ENCODE assay signal across 9 mouse cellular contexts in the genomic region with DNA sequence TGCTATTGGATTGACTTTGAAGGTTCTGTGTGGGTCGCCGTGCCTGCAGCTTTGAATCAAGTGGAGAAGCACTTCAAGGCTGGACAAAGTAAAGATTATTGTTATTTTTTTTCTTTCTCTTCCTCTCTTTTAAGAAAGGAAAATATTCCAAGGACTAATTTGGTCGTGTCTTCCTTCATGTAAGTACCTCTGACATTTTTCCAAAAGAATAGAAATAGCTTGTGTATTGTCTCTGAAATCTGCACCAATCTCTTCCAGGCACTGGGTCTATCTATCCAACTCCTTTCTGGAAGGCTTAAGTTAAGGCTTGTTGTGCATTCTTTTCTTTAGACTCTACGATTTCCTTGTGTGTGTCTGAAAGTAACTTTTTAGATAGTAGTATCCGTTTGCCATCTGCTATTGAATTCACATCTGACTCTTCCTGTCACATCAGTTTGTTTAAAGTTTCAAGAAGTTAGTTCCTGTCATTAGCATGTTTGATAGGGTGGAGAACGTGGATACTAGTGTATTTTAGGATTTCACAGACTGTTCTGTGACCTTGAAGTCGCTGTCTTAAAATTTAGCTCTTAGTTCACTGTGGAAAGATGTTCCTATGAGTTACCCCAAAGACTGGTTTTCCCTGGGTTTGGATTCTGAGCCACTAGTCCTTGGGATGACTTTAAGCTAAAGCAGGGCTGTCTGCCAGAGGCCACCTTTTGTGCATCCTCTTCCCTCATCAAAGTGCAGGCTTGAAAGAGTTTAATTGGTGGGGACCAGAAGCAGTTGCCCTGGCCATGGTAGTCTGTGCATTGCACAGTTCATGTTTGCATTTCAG. TPM values are rescaled to one million over a fixed set of nuclear protein-coding genes. Genes with fewer than 3 reads are reported as not detected.
DNase-seq lines count a peak whose midpoint lies in the region; ATAC-seq and TF ChIP-seq lines count a peak whose summit lies in the region.
"Had no signal": no experiment of that assay in that cellular context is flagged by ENCODE, and none has a peak within 500 bp of the region (broad histone marks: within the 10 kb centered on the region; RNA-seq: fewer than 3 reads in every experiment).

No protein-coding gene starts in this region.

- H3K27ac ChIP-seq in gastrocnemius, adult 2 months: peak overlapping the region; percentile 93
- H3K27ac ChIP-seq in ES-E14 (ENCODE audit: insufficient read depth, low read depth, low read length, poor library complexity, severe bottlenecking): no peak overlapping the region
- peak overlapping the region; percentile 93 for H3K27ac ChIP-seq in limb, embryonic 15.5 days
- peak overlapping the region; percentile 81; the same call in 1 of the 2 replicates for H3K27ac ChIP-seq in stomach, embryonic 14.5 days (ENCODE audit: low read length)

- ATAC-seq in granulocyte monocyte progenitor cell, adult 5-6 weeks (replicated peaks; ENCODE audit: poor library complexity, severe bottlenecking): 0 out of 2 replicates have a peak, but pooled peaks have one; percentile 9
- no peak for ATAC-seq in limb, embryonic 15.5 days (ENCODE audit: insufficient number of reproducible peaks, low FRiP score, low TSS enrichment, low read depth)
- no peak for ATAC-seq in stomach, embryonic 14.5 days (ENCODE audit: insufficient number of reproducible peaks, insufficient read depth, low FRiP score, low read depth)

- H3K4me2 ChIP-seq in limb, embryonic 15.5 days: peak overlapping the region; percentile 58
- peak overlapping the region; percentile 72 for H3K4me2 ChIP-seq in stomach, embryonic 14.5 days (replicated peaks; ENCODE audit: low read depth, low read length)

- in situ Hi-C loops in ES-E14 (cut with MboI; ENCODE audit: low sequenced_read_pairs in 2 of 2, unreplicated experiment in 2 of 2): no loop called here

- no peaks in the 10 kb centered on the region for H3K27me3 ChIP-seq in limb, embryonic 15.5 days
- H3K27me3 ChIP-seq in stomach, embryonic 14.5 days (ENCODE audit: control insufficient read depth, insufficient read depth, low read length): no peaks in the 10 kb centered on the region

- no peaks in the 10 kb centered on the region for H3K9me3 ChIP-seq in ES-E14 (ENCODE audit: control insufficient read depth, insufficient read depth, low read depth, low read length)
- H3K9me3 ChIP-seq in limb, embryonic 15.5 days: no peaks in the 10 kb centered on the region
- H3K9me3 ChIP-seq in stomach, embryonic 14.5 days (ENCODE audit: control insufficient read depth, low read depth, low read length): no peaks in the 10 kb centered on the region

- intact Hi-C loops in gastrocnemius, adult 2 months (cut with DNase I): loop anchor here (5.0 kb wide), 1 partner anchor 47 kb away; no protein-coding TSS in a partner anchor

- TF ChIP-seq CTCF in gastrocnemius, adult 2 months (IDR thresholded peaks at IDR 0.05): no peak

- WGBS in limb, embryonic 15.5 days: 10% methylated on average over 7 of the region's 7 CpGs
- 5% methylated on average over 7 of the region's 7 CpGs for WGBS in stomach, embryonic 14.5 days

- no peak overlapping the region for H3K9ac ChIP-seq in ES-E14 (ENCODE audit: insufficient read depth, low read depth, low read length, poor library complexity, severe bottlenecking)
- peak overlapping the region; percentile 23; the same call in 1 of the 2 replicates for H3K9ac ChIP-seq in limb, embryonic 15.5 days
- no peak overlapping the region; the same call in 1 of the 2 replicates for H3K9ac ChIP-seq in stomach, embryonic 14.5 days (replicated peaks; ENCODE audit: low read depth, low read length)

- H3K4me3 ChIP-seq in gastrocnemius, adult 2 months: peak overlapping the region; percentile 70
- H3K4me3 ChIP-seq in ES-E14 (ENCODE audit: insufficient read depth in 1 of 2, low read depth in 1 of 2, low read length in 2 of 2, poor library complexity in 1 of 2, severe bottlenecking in 1 of 2): peak overlapping the region; percentile 52 to 55
- H3K4me3 ChIP-seq in limb, embryonic 15.5 days: peak overlapping the region; percentile 59
- H3K4me3 ChIP-seq in stomach, embryonic 14.5 days (ENCODE audit: low read depth, low read length): peak overlapping the region; percentile 63

- DNase-seq in gastrocnemius, adult 2 months: no peak
- no peak for DNase-seq in gastrocnemius, postnatal 10 days
- DNase-seq in ES-E14 (ENCODE audit: low read depth, low spot score): no peak
- DNase-seq in urinary bladder, postnatal 36 days (ENCODE audit: low spot score in 2 of 2): no peak
- no peak for DNase-seq in gastrocnemius, adult 18-20 months (ENCODE audit: low spot score)

- H3K36me3 ChIP-seq in ES-E14 (ENCODE audit: control insufficient read depth, insufficient read depth, low read length, poor library complexity, severe bottlenecking): no peaks in the 10 kb centered on the region
- H3K36me3 ChIP-seq in limb, embryonic 15.5 days: no peaks in the 10 kb centered on the region
- no peaks in the 10 kb centered on the region for H3K36me3 ChIP-seq in stomach, embryonic 14.5 days (ENCODE audit: control insufficient read depth, insufficient read depth, low read length)

- H3K4me1 ChIP-seq in ES-E14 (ENCODE audit: control insufficient read depth in 2 of 2, insufficient read depth in 2 of 2, low read length in 2 of 2, poor library complexity in 1 of 2): 0 out of 4 replicates have a peak, but pooled peaks cover 0 to 1% of the 10 kb centered on the region in 2 experiments
- H3K4me1 ChIP-seq in limb, embryonic 15.5 days: peaks cover 3% of the 10 kb centered on the region; the same call in 1 of the 2 replicates
- no peaks in the 10 kb centered on the region; the same call in 1 of the 2 replicates for H3K4me1 ChIP-seq in stomach, embryonic 14.5 days (ENCODE audit: control insufficient read depth, insufficient read depth, low read length)

TF ChIP-seq in ES-E14, 5 proteins besides CTCF, POLR2A, EP300 and RAD21:
- TF ChIP-seq MAFK (IDR thresholded peaks at IDR 0.05; ENCODE audit: insufficient read depth, low read depth, low read length): no peak
- TF ChIP-seq CHD2 (IDR thresholded peaks at IDR 0.05; ENCODE audit: low read depth, low read length): no peak
- TF ChIP-seq ZC3H11A (IDR thresholded peaks at IDR 0.05; ENCODE audit: borderline replicate concordance, low read depth, low read length): no peak
- no peak for TF ChIP-seq HCFC1 (IDR thresholded peaks at IDR 0.05; ENCODE audit: borderline replicate concordance, insufficient read depth, low read length)
- TF ChIP-seq ZNF384 (IDR thresholded peaks at IDR 0.05; ENCODE audit: low read depth, low read length): no peak

RNA-seq across cellular contexts. Expression of a gene that starts 21.3 kb away (rescaled TPM):
- total RNA-seq in gastrocnemius, adult 2 months (2021): 100 to 1,000 TPM; 354 to 497 TPM
- 100 to 1,000 TPM; 442 to 475 TPM for total RNA-seq in gastrocnemius, postnatal 10 days (2021)
- total RNA-seq in ES-E14 (2012; rRNA removed): 0.32 and 0.76 TPM in 2 replicates
- 53.2 and 97.3 TPM in 2 replicates for total RNA-seq in granulocyte monocyte progenitor cell, adult 5-6 weeks (2014; fragmentation: Nextera tagmentation)
- total RNA-seq in granulocyte monocyte progenitor cell, adult 5-6 weeks (2017): 88.2 and 125 TPM in 2 replicates
- 133 and 188 TPM in 2 replicates for polyA plus RNA-seq in limb, embryonic 15.5 days (2015; fragmentation: Nextera tagmentation; extraction: Ambion mirVana)
- polyA plus RNA-seq in stomach, embryonic 14.5 days (2014; fragmentation: Nextera tagmentation; extraction: Ambion mirVana): 53.3 and 54.9 TPM in 2 replicates
- total RNA-seq in gastrocnemius, adult 18-20 months (2021): 100 to 1,000 TPM; 431 to 527 TPM
- total RNA-seq: MEL had no signal

Comparison
In these comparisons a context has a peak if more than half of its experiments do, and no peak if none do; other contexts are left out.
1. RNA of a gene that starts 21.3 kb away (total RNA-seq): 431 to 527 TPM in gastrocnemius, adult 18-20 months, 354 to 497 TPM in gastrocnemius, adult 2 months, 442 to 475 TPM in gastrocnemius, postnatal 10 days and 53.2 to 125 TPM in granulocyte monocyte progenitor cell, adult 5-6 weeks; 0.32 to 0.76 TPM in ES-E14; every median in the first group is over 10 times any median in the second.
2. Peak in every context shown above with its lines, with median percentiles within 50 percentile points of each other: H3K4me3 ChIP-seq.